Mouse (Mus musculus): ENCODE measurements around the gene Adss.
"Not testable (repeated sequence)": the region's sequence is repeated elsewhere in the genome, so short reads cannot be mapped to it uniquely, and the experiment has no call there.

Adss gene

GRCm38 (mm10) chr1:177796193-177796939, at the start of gene Adss:
Gene Adss (minus strand): TSS chr1:177796511.
- peak; percentile 99 for DNase-seq

GRCm38 (mm10) chr1:177845812-177846211, 49.5 kb upstream of the Adss start:
- peak; percentile 35 for DNase-seq

- not testable (repeated sequence) for DNase-seq
These were observed 31.5 kb upstream of the Adss start for GRCm38 (mm10) chr1:177827776-177828175.

- DNase-seq, result peak; percentile 43
These were observed 10.5 kb upstream of the Adss start for GRCm38 (mm10) chr1:177806772-177807171.

GRCm38 (mm10) chr1:177803511-177803910, 7.2 kb upstream of the Adss start:
- DNase-seq, result no peak

- DNase-seq, result no peak
These were observed 942 bp upstream of the Adss start for GRCm38 (mm10) chr1:177797151-177797755.

- no peak for DNase-seq
These were observed 704 bp downstream of the Adss start for GRCm38 (mm10) chr1:177795421-177796192.

GRCm38 (mm10) chr1:177794866-177795265, 1.4 kb downstream of the Adss start:
- DNase-seq, result no peak

- DNase-seq, result no peak
These were observed 3.5 kb downstream of the Adss start for GRCm38 (mm10) chr1:177792835-177793234.

- DNase-seq, result no peak
These were observed 18.9 kb downstream of the Adss start for GRCm38 (mm10) chr1:177777397-177777796.

- no peak for DNase-seq
These were observed 27.4 kb downstream of the Adss start for GRCm38 (mm10) chr1:177768931-177769330.

- DNase-seq, result no peak
These were observed 39.1 kb downstream of the Adss start for GRCm38 (mm10) chr1:177757249-177757648.

GRCm38 (mm10) chr1:177753496-177753895, 42.8 kb downstream of the Adss start:
- DNase-seq, result no peak

GRCm38 (mm10) chr1:177747869-177748540, 48.3 kb downstream of the Adss start:
- no peak for DNase-seq

GRCm38 (mm10) chr1:177744521-177745325, 51.6 kb downstream of the Adss start:
- no peak for DNase-seq

- DNase-seq, result no peak
These were observed 54.2 kb downstream of the Adss start for GRCm38 (mm10) chr1:177742119-177742518.

GRCm38 (mm10) chr1:177740707-177741106, 55.6 kb downstream of the Adss start:
- DNase-seq, result no peak

GRCm38 (mm10) chr1:177737505-177738105, 58.7 kb downstream of the Adss start:
- no peak for DNase-seq

- no peak for DNase-seq
These were observed 64.3 kb downstream of the Adss start for GRCm38 (mm10) chr1:177731973-177732372.

- no peak for DNase-seq
These were observed 67.0 kb downstream of the Adss start, which contains the start of gene 1700016C15Rik for GRCm38 (mm10) chr1:177729043-177730024. Gene 1700016C15Rik (plus strand): TSS chr1:177729814.

Data from liver (tissue).